Mouse (Mus musculus): ENCODE data around the gene Asic5. TPM values are rescaled to one million over a fixed set of nuclear protein-coding genes. Genes with fewer than 3 reads are reported as not detected.
A peak's percentile ranks its signal among the peaks of the same experiment; 100 is the strongest.

Asic5 gene
- total and polyA plus RNA-seq, 2 experiments from 2014 or later: not detected

- 0 out of 2 replicates have a peak overlapping the region, but pooled peaks have one; percentile 15 for H3K27ac ChIP-seq (ENCODE audit: low read depth, low read length)
- H3K4me3 ChIP-seq (ENCODE audit: low read depth, low read length): no peak overlapping the region
- 45% methylated on average over 9 of the region's 9 CpGs for WGBS
- no peak for TF ChIP-seq CTCF (IDR thresholded peaks at IDR 0.05; ENCODE audit: low read depth)
- ATAC-seq (0 out of 2 replicates have a peak, but pooled peaks have one; percentile 16), DNase-seq (no peak)
- no peaks in the 10 kb centered on the region for H3K4me1 ChIP-seq (ENCODE audit: insufficient read depth)
- H3K9ac ChIP-seq: no peak overlapping the region
- no peaks in the 10 kb centered on the region for H3K9me3 ChIP-seq (ENCODE audit: low read length)
- no peak overlapping the region for H3K4me2 ChIP-seq (ENCODE audit: low read depth)
- H3K36me3 ChIP-seq (ENCODE audit: insufficient read depth): no peaks in the 10 kb centered on the region; the same call in none of the 2 replicates
- H3K27me3 ChIP-seq (ENCODE audit: insufficient read depth, low read length): no peaks in the 10 kb centered on the region
Observed at GRCm38 (mm10) chr3:82061402-82062180, 79.5 kb downstream of the Asic5 start.

- WGBS: 63% methylated on average over 5 of the region's 5 CpGs
- no peak overlapping the region for H3K4me2 ChIP-seq (ENCODE audit: low read depth)
- no peaks in the 10 kb centered on the region for H3K27me3 ChIP-seq (ENCODE audit: insufficient read depth, low read length)
- no peak overlapping the region for H3K4me3 ChIP-seq (ENCODE audit: low read depth, low read length)
- DNase-seq: no peak
- no peak for TF ChIP-seq CTCF (IDR thresholded peaks at IDR 0.05; ENCODE audit: low read depth)
- no peaks in the 10 kb centered on the region for H3K9me3 ChIP-seq (ENCODE audit: low read length)
- peaks cover 6% of the 10 kb centered on the region for H3K4me1 ChIP-seq (ENCODE audit: insufficient read depth)
- H3K9ac ChIP-seq: no peak overlapping the region
- no peaks in the 10 kb centered on the region for H3K36me3 ChIP-seq (ENCODE audit: insufficient read depth)
- ATAC-seq: no peak
- H3K27ac ChIP-seq (ENCODE audit: low read depth, low read length): no peak overlapping the region
Observed at GRCm38 (mm10) chr3:82067830-82068229, 85.7 kb downstream of the Asic5 start.

Other genes with a start within 250 kb of the Asic5 start
- 6.1 and 9.2 TPM in 2 replicates for gene Ctso, start 49.7 kb upstream of the Asic5 start, total RNA-seq (2014; rRNA removed)
- gene Ctso, start 49.7 kb upstream of the Asic5 start, polyA plus RNA-seq (2015; fragmentation: Nextera tagmentation; extraction: Ambion mirVana): 11.8 and 13.6 TPM in 2 replicates
- gene Tdo2, start 6.1 kb upstream of the Asic5 start, total RNA-seq (2014; rRNA removed): 0.14 and 0.31 TPM in 2 replicates
- 1.4 and 1.6 TPM in 2 replicates for gene Tdo2, start 6.1 kb upstream of the Asic5 start, polyA plus RNA-seq (2015; fragmentation: Nextera tagmentation; extraction: Ambion mirVana)
- gene Gucy1b1, start 92.4 kb downstream of the Asic5 start, total RNA-seq (2014; rRNA removed): 67.1 and 108 TPM in 2 replicates
- 82.4 and 84.0 TPM in 2 replicates for gene Gucy1b1, start 92.4 kb downstream of the Asic5 start, polyA plus RNA-seq (2015; fragmentation: Nextera tagmentation; extraction: Ambion mirVana)
- 101 and 152 TPM in 2 replicates for gene Gucy1a1, start 163.5 kb downstream of the Asic5 start, total RNA-seq (2014; rRNA removed)
- gene Gucy1a1, start 163.5 kb downstream of the Asic5 start, polyA plus RNA-seq (2015; fragmentation: Nextera tagmentation; extraction: Ambion mirVana): 57.9 and 70.6 TPM in 2 replicates

Data from forebrain, postnatal 0 days (tissue).